Mouse (Mus musculus): Measurements from ENCODE around the gene Ankrd44.

DNA sequence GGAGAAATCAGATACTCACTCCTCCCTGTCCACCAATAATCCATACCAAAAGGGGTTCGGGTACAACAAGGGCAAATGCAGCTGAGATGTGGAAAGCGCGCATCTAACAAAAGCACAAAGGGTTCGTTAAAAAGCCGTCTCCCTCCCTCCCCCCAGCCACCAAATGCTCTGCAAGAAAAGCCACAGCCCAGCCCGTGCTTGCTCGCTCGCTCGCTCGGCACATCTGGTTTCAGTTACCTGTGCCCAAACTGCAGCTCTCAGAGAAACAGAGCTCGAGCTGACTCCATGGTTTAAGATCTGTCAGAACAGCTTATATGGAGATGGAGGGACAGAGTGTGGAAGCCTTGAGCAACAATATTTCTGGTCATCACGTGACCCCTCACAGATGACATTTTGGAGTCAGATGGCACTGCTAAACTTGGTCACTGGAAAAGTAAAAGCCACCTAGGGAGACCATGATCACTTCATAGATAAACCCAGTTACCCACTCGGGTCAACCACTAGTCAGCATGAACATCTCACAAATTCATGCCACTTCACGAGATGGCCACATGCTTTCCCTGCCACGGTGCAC is 19.0 kb downstream of the Ankrd44 start:
- TF ChIP-seq MAFK (IDR thresholded peaks at IDR 0.05; ENCODE audit: insufficient read depth, low read depth, low read length) (no peak), HCFC1 (IDR thresholded peaks at IDR 0.05; ENCODE audit: borderline replicate concordance, insufficient read depth, low read length) (no peak)

All from ES-E14 (cell line).